Mouse (Mus musculus): ENCODE measurements around the gene Samm50.

GRCm38 (mm10) chr15:84262630-84263029 lies 70.6 kb downstream of the Samm50 start:
- TF ChIP-seq POLR2A (IDR thresholded peaks at IDR 0.05; ENCODE audit: insufficient read depth, low read length) = no peak
- no peak for TF ChIP-seq EP300 (IDR thresholded peaks at IDR 0.05; ENCODE audit: insufficient read depth, low read depth, low read length)
- no peak for TF ChIP-seq CTCF (IDR thresholded peaks at IDR 0.05; ENCODE audit: low read depth, low read length)

All from ES-Bruce4 (cell line).